In the genomic region with DNA sequence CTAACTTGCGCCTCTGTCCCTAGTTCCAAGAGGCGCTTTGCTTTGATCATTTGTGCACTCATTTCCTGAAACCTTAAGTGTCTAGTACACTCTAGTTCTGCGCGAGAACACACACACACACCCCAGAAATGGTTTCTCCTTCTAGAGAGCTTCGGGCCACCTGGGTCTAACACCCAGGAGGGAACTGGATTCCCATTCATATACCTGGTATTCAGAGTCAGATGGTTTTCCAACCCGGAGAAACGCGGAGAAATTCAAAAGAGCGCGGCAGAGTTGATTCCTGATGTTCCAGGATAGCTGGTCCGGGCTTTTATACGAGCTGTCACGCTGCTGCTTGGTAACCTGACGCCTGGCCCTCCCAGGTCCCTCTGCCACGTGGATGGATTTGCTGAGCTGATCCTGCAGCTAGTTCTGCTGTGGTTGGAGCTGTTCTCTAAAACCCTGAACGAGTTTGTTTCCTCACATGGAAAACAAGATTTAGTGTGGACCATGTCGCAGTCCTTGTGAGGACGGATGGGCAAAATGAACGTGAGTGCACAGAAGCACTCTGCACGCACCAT, we compare ENCODE assay signal across 8 mouse cellular contexts. TPM values are rescaled to one million over a fixed set of nuclear protein-coding genes. Genes with fewer than 3 reads are reported as not detected.
DNase-seq lines count a peak whose midpoint lies in the region; ATAC-seq lines count a peak whose summit lies in the region.

Gene C2cd4a (minus strand): TSS at position 285 of the 560 bp plus-strand sequence.

- no peaks in the 10 kb centered on the region for H3K9me3 ChIP-seq in kidney, embryonic 16.5 days (ENCODE audit: low read length)
- H3K9me3 ChIP-seq in midbrain, embryonic 11.5 days (ENCODE audit: control insufficient read depth, low read length): no peaks in the 10 kb centered on the region

- no peak for ATAC-seq in kidney, embryonic 16.5 days (ENCODE audit: low FRiP score, low TSS enrichment)
- ATAC-seq in midbrain, embryonic 11.5 days (ENCODE audit: low FRiP score): no peak
- ATAC-seq in cerebellum, adult (ENCODE audit: insufficient number of reproducible peaks, low FRiP score, low TSS enrichment): no peak

- peak within 1 kb of the TSS; percentile 57 for H3K4me3 ChIP-seq in kidney, embryonic 16.5 days (ENCODE audit: low read length)
- peak within 1 kb of the TSS; percentile 46 for H3K4me3 ChIP-seq in midbrain, embryonic 11.5 days (ENCODE audit: low read depth, low read length)

- WGBS in kidney, embryonic 16.5 days: 2% methylated on average over 20 of the region's 20 CpGs
- 4% methylated on average over 20 of the region's 20 CpGs for WGBS in midbrain, embryonic 11.5 days

- peak; percentile 45 for DNase-seq in adrenal gland, adult 2 months
- no peak for DNase-seq in adrenal gland, adult 18-20 months (ENCODE audit: low spot score in 2 of 2)
- DNase-seq in adrenal gland, postnatal 36 days: peak; percentile 42 to 59
- peak; percentile 15 to 51 for DNase-seq in gastrocnemius, adult 8-10 months (ENCODE audit: low spot score in 2 of 2)
- peak; percentile 93 for DNase-seq in midbrain, embryonic 11.5 days (ENCODE audit: low spot score, missing footprints)
- DNase-seq in right cerebral cortex, postnatal 10 days (ENCODE audit: low spot score in 2 of 2): no peak

- peak within 1 kb of the TSS; percentile 75 for H3K4me2 ChIP-seq in kidney, embryonic 16.5 days (replicated peaks; ENCODE audit: low read depth, low read length)
- H3K4me2 ChIP-seq in midbrain, embryonic 11.5 days: peak within 1 kb of the TSS; percentile 60

- peaks cover 55% of the 10 kb centered on the region for H3K27me3 ChIP-seq in kidney, embryonic 16.5 days (ENCODE audit: insufficient read depth, low read length)
- peaks cover 43% of the 10 kb centered on the region for H3K27me3 ChIP-seq in midbrain, embryonic 11.5 days (ENCODE audit: control insufficient read depth, insufficient read depth, low read length)

- H3K4me1 ChIP-seq in kidney, embryonic 16.5 days (ENCODE audit: insufficient read depth, low read length): peaks cover 17% of the 10 kb centered on the region
- peaks cover 5% of the 10 kb centered on the region; the same call in 1 of the 2 replicates for H3K4me1 ChIP-seq in midbrain, embryonic 11.5 days (ENCODE audit: control insufficient read depth, insufficient read depth, low read length)

- H3K36me3 ChIP-seq in kidney, embryonic 16.5 days (ENCODE audit: insufficient read depth, low read length): no peaks in the 10 kb centered on the region
- no peaks in the 10 kb centered on the region for H3K36me3 ChIP-seq in midbrain, embryonic 11.5 days (ENCODE audit: control insufficient read depth, insufficient read depth, low read length)

- peak within 1 kb of the TSS; percentile 56 for H3K9ac ChIP-seq in kidney, embryonic 16.5 days (replicated peaks; ENCODE audit: low read length)
- no peak within 1 kb of the TSS for H3K9ac ChIP-seq in midbrain, embryonic 11.5 days (ENCODE audit: low read length)

- no peak within 1 kb of the TSS for H3K27ac ChIP-seq in kidney, embryonic 16.5 days (ENCODE audit: low read length)
- no peak within 1 kb of the TSS for H3K27ac ChIP-seq in midbrain, embryonic 11.5 days (ENCODE audit: low read depth, low read length)

RNA-seq across cellular contexts. Expression of gene C2cd4a, which starts in this region (rescaled TPM):
- total RNA-seq in adrenal gland, adult 2 months (2021): not detected
- polyA plus RNA-seq in adrenal gland, adult 2 months (2012; rRNA removed): 2.0 and 3.2 TPM in 2 replicates
- total RNA-seq in adrenal gland, adult 18-20 months (2021): not detected
- total RNA-seq in adrenal gland, postnatal 36 days (2021): not detected
- not detected for total RNA-seq in gastrocnemius, adult 8-10 months (2022)
- 0.44 and 0.54 TPM in 2 replicates for polyA plus RNA-seq in kidney, embryonic 16.5 days (2015; fragmentation: Nextera tagmentation; extraction: Ambion mirVana)
- polyA plus RNA-seq in midbrain, embryonic 11.5 days (2014; fragmentation: Nextera tagmentation; extraction: Ambion mirVana): not detected in 2 replicates

Comparison
In these comparisons a context has a peak if more than half of its experiments do, and no peak if none do; other contexts are left out.
1. Peak in DNase-seq in adrenal gland, postnatal 36 days; RNA of the gene not detected or under 1 TPM.
2. Peak in DNase-seq in gastrocnemius, adult 8-10 months; RNA of the gene not detected or under 1 TPM.
3. Peak in DNase-seq, H3K4me3 ChIP-seq and H3K4me2 ChIP-seq in midbrain, embryonic 11.5 days; RNA of the gene not detected or under 1 TPM.